Mouse (Mus musculus) left cerebral cortex, postnatal 25 days (tissue): ENCODE results near the gene Vwa1. TPM values are rescaled to one million over a fixed set of nuclear protein-coding genes. Genes with fewer than 3 reads are reported as not detected.
"Not testable (repeated sequence)": the region's sequence is repeated elsewhere in the genome, so short reads cannot be mapped to it uniquely, and the experiment has no call there.

Source experiments
- DNase-seq, 2 experiments: peaks; one replicate each; pipeline ENCODE4 v3.0.0; 2022; ENCODE audit warnings: low spot score in 2 of 2, mixed read lengths in 1 of 2
- intact Hi-C: fragments of 180-260 bp; cut with DNase I; formaldehyde crosslinking; loops from one replicate; pipeline ENCODE4 v1.15.1; 2025
- total RNA-seq, 2 experiments: library from RNA; stranded (reverse); gene quantifications; 2 replicates each; pipeline ENCODE4 v1.2.3; 2021

Vwa1 gene
- total RNA-seq, 2 experiments from 2014 or later: 14.0 to 16.6 TPM

DNA sequence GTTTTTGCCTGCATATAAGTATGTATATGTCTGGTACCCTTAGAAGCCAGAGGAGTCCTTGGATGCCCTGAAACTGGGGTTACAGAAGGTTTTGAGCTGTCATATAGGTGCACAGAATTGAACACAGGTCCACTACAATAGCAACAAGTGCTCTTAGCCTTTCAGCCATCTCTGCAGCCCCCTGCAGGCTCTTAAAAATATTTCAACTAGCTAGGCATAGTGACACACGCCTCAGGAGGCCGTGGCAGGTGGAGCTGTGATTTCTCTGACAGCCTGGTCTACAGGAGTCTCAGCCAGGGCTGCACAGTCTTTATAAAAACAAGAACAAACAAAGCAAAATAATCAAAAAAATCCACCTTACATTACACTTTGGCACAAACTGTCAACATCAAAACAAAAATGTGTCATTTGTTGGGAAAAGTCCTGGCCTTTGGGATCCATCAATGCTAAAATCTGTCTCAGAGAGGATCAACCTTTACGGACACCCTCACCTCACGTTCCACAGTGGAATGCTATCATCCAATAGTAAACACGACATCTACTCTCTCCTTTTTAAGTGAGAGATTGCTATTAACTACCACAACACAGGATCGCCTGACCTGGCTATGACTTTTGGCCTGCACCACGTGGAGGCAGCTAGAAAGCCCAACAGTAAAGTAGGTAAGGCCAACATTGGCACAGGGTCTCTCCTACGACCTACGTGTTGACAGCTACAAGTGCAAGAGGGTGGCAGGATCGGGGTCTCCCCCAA lies 14.5 kb downstream of the Vwa1 start:
- no peak for DNase-seq
- intact Hi-C loops: no loop called here

DNA sequence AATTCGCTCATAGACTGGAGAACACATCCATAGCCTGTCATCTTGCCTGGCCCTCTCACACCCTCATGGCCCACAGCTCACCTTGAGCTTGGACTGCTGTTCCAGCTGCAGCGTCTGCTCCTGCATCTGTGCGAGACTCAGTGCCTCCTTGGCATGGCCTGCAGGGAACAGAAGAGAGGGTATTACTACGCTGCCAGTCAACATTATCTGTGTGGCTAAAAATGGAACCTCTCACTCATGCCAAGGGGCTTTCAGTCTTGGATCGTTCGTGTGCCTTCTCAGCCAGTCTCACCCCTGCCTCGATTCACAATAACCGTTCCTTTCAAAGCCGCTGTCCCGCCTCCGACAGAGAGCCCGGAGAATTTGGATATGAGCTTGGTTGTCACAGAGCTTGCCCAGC lies 17.5 kb downstream of the Vwa1 start:
- intact Hi-C loops: no loop called here
- no peak for DNase-seq

DNA sequence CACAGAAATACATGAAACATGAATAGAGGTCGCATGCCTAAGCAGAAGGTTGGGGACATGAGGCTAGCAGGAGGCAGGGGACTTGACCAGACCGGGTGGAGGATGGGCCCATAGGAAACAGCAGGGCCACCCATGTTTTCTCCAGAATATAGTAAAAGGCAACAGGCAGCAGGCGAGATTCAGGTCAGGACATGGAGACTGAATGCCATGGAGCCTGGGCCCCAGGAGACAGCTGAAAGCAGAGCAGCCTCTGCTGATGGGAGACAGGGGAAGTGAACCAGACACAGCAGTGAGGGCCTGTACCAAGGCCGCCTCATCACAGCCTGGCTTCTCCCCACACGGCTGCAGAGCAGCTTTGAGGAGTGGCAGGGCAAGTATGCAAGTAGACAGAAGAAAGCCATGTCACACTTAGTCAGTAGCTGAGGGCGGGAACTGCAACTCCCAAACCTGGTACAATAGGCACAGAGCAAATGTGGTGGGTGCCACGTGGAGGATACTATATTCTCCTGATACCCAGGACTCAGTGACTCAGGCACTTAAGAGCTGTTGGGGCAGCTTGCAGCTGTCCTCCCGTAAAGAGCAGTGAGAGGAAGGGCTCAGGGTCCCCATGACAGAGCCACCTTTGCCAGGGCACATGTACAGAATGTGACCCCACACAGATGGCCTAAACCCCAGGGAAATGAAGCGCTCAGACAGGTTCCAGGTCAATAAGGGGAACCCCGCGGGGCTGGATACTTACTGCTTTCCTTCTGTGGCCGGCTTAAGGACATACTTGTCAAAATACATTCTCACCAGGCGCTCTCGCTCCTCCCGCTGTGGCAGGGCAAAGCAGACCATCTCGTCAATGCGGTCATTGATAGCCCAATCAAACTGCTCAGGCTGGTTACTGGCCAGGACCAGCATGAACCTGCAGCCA lies 27.7 kb downstream of the Vwa1 start:
- no peak for DNase-seq
- intact Hi-C loops: no loop called here

DNA sequence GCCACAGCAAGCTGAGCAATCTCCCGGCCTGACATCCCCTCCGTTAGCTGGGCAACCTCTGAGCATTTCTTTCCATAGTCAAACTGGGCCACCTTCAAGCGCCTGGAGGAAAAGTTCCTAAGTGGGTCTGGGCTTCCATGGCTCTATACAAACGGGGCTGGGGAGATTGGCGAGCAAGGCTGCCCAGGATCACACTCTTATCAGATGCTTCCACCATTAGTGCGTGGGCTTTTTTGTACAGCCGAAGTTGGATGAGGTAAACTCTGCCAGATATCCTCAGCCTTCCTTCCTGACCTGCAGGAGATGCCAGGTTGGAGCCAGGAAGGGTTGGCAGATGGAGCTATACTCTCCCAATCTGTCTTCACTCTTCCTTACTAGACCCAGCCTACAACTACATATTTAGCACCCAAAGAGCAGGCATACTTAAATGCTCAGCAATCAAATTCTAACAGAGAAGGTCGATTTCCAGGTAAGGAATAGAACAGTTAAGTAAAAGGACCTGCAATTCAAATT lies 28.4 kb downstream of the Vwa1 start:
- intact Hi-C loops: no loop called here
- DNase-seq: peak in 1 of 2 experiments; percentile 54

DNA sequence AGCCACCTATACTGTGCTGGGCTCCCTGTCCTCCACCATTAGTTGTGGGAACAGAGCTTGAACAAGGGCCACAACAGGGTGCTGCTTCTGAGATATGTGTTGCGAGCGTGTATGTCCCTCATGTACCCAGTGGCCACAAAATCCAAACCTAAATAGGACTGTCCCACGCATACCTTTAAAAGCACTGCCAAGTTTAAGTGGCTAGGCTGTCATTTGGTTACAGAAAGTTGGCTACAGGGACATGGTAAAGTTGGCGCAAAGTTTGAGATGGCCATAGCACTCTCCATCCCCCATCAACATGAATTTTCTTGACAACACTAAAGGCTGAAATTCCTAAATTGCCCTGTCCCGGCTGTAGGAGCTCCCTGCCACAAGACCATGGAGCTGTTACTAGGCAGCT lies 29.4 kb downstream of the Vwa1 start:
- DNase-seq: no peak
- intact Hi-C loops: no loop called here

DNA sequence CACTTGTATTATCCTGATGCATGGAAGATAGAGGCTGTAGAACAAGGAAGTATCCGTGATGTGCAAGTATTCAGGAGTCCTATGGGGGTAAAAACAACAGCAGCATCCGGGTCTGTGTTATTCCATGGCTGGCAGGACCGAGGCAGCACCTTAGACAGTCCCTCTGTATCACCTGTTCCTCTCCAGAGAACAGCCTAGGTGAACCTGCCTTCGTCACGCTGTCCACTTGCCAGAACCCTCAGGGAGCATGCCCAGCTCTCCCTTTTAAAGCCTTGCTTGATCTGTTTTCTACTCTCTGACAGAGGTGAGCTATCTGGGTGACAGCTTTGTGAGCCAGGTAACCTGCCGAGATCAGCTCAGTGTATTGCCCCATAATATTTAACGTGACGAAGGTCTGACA lies 30.0 kb downstream of the Vwa1 start:
- DNase-seq: no peak
- intact Hi-C loops: no loop called here

DNA sequence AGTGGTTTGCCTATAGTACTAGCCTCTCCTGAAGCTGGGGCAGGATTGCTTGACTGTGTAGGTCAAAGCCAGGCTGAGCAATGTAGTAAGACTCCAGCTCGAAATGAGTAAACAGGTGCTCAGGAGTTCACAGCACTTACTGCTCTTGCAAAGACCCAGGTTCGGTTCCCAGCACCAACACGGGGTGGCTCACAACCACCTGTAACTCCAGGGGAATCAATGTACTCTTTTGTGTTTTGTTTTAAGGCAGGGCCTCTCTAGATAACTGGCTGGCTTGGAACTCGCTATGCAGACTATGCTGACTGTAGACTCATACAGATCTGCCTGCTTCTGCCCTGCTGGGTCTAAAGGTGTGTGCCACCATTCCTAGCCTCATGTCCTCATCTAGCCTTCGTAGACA lies 31.8 kb downstream of the Vwa1 start:
- intact Hi-C loops: no loop called here

DNA sequence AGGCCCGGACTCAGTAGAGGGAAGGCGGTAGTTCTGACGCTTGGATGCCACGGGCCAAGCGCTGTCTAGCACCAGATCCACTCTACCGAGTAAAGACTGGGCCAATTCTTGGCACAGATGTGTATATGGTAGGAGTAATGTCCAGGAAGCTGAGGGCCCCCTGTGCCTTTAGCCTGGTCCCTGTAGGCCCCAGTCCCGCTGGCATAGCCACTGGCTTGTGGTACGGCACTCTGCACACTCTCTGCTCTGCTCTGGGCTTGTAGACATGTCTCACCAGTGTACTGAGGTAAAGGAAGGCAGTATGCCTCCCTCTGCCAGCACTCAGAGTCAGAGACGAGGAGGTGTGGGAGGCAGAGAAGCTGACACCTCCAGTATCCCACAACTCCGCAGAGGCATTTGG lies 33.8 kb downstream of the Vwa1 start:
- DNase-seq, intact Hi-C loops: not testable (repeated sequence)

More for the DNA sequence above, 31.8 kb downstream of the Vwa1 start:
- no peak for DNase-seq

DNA sequence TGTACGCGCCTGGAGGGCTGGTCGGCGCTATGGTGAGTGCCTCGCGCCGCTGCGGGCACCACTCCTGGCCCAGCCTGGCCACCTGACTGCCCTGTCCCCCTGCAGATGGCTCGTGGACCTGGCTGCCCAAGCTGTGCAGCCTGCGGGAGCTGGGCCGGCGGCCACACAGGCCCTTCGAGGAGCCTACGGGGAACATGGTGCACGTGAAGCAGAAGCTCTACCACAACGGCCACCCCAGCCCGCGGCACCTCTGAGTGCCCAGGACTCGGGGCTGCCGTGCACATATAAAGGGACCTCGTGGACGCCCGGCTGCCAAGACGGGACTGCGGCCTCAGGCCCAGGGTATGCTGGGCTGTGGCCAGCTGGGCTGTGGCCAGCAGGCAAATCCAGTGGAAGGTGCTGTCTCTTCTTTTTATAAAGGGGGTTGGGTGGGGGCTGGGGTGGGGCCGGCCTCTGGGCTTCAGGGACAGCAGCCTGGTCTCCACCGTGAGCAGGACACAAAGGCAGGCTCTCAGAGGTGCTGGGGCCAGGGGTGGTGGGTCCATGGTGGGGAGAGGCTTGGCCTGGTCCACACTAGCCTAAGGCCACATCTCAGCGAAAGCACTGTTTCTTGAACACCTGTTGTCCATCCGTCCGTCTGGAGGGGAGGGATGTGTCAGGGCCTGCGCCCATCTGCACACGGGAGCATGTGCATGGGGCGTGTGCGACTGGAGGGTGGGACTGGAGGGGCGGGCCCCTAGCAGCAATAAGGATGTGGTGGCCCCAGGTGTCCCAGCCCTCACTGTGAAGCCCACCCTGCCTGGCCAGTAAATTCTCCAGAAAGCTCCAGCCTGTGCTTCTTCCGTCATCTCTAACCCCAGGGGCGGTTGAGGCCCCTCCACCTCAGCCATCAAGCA lies 34.5 kb downstream of the Vwa1 start:
- DNase-seq: no peak
- intact Hi-C loops: no loop called here

DNA sequence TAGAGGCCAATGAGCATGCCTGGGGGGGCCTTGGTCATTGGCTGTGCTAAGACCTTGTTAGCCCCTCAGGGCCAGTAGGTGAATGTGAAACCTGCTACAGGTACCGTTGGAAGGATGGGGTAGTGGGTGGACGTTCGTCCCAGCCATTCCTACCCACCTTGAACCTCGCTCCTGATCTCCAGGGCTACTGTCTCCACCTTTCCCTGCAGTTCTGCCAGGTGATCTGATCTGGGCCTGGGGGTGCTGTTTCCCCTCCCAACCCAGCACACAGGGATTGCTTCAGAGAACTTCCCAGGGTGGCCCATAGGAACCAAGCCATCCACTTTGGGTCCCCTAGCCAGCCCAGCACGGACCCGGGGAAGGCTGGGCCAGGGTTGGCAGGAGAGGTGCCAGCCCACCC lies 35.3 kb downstream of the Vwa1 start:
- intact Hi-C loops: no loop called here
- DNase-seq: no peak

DNA sequence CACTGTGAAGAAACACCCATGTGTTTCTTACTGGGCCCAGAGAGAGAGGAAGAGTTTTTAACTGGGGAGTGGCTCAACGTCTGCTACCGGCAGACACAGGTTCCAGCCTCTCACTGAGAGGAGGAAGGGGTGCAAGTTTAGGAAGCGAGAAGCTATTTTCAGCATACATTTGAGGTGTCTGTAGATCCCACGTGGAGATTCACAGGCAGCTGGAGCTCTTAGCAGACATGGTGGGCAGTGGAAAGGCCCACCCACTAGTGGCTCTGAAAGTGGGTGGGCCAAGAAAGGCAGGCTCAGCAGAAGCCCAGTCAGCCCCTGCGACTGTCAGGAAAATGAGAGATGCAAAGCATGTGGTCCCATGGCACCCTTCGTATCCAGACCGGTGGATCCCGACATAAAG lies 36.2 kb downstream of the Vwa1 start:
- DNase-seq: peak in 1 of 2 experiments; percentile 87
- intact Hi-C loops: no loop called here

DNA sequence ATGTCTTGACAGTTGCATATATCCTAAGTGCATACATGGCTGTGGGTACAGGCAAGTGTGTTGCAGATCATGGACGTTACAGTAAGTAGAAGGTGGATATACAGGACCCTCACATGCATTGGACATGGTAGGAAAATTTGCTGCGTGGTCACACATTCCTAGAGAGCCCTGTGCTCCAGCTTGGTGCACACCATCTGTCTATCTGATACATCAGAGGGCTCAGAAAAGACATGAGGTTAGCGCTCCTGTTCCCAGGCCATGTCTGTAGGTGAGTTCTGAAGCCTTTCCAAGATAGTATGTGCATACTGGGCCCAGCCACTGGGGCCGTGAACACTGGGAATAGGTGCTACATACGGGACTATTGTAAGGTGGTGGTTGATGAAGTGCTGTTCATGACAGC lies 38.1 kb downstream of the Vwa1 start:
- DNase-seq: no peak
- intact Hi-C loops: no loop called here

DNA sequence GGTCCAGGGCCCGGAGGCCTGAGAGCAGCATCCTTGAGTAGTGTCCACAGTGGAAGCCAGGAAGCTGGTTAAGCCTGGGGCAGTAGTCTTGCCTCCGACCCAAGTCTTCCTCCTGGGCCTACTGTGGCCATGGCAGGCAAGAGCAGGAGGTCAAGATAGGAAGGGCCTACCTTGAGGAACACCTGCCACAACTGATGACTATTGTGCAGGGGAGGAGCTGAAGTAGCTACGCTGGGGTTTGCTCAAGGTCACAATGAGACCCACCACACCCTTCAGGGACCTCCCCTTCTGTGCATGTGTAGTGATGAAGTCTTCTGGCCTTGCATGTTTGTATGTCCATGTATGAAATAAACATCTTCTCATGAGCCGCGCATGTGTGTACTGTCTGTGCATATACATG lies 38.7 kb downstream of the Vwa1 start:
- intact Hi-C loops: loop anchor here (2.0 kb wide), 1 partner anchor 31 kb away; the partner anchor contains the start of gene Ssu72
- no peak for DNase-seq

DNA sequence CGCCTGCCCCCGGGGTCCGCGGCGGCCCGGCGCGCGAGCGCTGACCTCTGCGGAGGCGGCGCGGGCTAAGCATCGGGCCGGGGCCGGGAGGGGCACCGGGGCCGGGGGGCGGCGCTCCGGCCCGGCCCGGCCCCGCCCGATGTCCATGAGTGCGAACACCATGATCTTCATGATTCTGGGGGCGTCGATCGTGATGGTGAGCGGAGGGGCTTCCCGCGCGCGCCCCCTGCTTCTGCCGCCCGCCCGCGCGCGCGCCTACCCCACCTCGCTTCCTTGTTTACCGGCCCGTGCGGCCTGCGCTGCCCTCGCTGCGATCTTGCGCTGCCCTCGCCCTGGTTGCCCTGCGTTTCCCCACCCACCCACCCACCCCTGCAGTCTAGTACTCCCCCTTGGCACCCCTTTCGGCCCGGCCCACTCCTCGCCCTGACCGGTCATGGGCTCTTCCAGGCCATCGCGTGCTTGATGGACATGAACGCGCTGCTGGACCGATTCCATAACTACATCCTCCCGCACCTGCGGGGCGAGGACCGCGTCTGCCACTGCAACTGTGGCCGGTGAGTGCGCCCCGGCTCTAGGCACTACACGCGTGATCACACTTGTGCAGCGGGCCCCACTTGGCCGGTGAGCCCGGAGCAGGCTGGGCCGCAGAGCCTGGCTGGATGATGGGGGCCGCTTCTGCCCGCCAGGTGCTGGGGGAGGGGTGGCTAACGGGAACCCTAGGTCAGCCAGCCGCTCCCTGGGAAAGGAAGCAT lies 39.4 kb downstream of the Vwa1 start:
- intact Hi-C loops: loop anchor here (2.0 kb wide), 1 partner anchor 30 kb away; the partner anchor contains the start of gene Ssu72
- no peak for DNase-seq

DNA sequence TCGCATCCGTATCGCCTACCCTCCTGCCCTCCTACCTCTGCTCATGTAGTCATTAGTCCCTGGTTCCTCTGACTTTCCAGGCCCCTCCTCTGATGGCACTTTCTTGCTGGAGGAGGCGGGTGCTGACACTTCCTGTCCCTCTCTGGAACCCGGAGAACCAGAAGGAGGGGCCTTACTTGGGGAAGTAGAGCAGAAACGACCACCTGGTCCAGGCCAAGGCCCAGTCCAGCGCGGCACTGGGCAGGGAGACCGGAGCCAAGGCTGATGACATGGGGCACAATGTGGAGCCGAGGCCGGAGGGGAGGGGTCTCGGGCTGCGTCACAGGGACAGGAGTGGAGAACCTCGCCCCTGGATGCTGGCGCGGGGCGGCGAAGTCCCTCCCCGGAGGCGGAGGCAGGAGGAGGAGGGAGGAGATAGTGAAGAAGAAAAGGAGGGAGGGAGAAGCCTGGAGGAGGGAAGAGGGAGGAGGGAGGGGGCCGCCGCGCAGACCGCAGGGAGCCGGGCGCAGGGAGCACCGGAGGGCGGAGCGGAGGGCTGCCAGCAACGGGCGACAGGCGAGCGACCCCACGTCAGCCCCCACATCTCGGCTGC lies 40.1 kb downstream of the Vwa1 start, which contains the start of gene Tmem240:
Gene Tmem240 (plus strand): TSS at position 451 of the 592 bp plus-strand sequence.
- peak; percentile 88 to 94 for DNase-seq
- intact Hi-C loops: loop anchor here (2.0 kb wide), 1 partner anchor 30 kb away; the partner anchor contains the start of gene Ssu72

DNA sequence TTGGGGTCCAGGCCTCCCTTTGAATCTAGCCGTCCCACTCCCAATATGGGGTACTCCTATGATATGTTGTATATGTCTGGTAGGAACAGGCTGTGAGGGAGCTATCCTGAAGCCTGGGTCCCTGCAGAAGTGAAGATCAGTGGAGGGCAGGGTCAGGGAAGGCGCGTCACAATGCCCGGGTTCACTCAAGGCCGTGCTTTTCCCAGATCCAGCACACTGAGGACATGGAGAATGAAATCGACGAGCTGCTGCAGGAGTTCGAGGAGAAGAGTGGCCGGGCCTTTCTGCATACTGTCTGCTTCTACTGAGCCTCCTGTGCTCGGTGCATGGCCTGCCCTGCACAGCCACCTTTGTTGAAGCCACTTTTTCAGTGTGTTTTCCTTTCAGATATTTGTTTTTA lies 41.2 kb downstream of the Vwa1 start:
- no peak for DNase-seq
- intact Hi-C loops: no loop called here

DNA sequence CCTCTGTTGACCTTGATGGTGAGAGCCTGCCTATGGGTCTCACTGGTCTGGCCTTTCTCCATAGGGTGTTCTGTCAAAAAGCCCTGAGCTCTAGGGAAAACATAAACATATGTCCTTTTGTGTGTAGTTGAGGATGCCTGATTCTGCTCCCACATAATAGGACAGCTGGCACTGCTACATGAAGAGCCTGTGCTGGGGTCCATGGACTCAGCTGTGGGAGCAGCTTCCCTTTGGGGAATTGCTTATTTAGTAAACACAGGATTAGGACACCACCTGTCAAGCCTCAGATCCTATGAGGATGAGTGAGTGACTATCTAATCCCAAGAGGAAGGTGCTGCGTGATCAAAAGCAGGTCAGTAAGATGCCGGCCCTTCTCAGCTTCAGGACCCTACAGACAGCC lies 46.5 kb downstream of the Vwa1 start:
- intact Hi-C loops: no loop called here
- no peak for DNase-seq

DNA sequence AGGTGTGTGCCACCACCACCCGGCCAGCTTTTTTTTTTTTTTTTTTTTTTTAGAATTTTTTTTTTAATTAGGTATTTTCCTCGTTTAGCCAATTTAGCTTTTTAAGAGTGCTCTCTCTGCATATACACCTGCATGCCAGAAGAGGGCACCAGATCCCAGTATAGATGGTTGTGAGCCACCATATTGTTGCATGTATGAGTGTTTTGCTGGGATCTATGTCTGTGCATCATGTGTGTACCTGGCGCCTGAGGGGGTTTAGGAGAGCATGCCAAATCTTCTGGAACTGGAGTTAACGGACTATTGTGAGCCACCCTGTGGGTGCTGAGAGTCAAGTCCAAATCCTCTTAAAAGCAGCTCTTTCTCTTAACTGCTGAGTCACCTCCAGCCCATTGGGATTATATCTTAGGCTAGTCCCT lies 52.8 kb downstream of the Vwa1 start:
- DNase-seq: no peak
- intact Hi-C loops: loop anchor here (5.0 kb wide), 1 partner anchor 51 kb away; the partner anchor contains the start of gene Vwa1
